Mouse (Mus musculus): ENCODE measurements around the gene Gm49321. TPM values are rescaled to one million over a fixed set of nuclear protein-coding genes. Genes with fewer than 3 reads are reported as not detected.

Gene Gm49321
- polyA plus RNA-seq, 1 experiment from 2014 or later = 14.8 TPM

DNA sequence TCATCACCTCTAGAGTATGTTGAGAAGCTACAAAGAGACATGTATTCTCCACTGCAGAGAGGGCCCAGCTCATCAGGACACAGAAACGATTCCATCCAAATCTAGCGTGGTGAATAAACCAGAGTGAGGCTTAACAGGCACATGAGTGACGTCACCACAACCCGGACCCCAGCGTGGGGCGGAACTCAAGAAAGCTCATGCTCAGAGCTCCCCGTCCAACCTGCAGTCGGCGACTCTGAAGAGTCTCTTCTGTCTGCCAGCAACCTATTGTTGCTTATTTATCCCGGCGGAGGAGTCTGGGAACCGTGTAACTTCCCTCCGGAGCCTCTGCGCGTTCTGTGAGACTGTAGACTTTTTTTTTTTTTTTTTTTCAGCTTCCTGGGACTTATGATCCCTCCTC, 15.4 kb downstream of the Gm49321 start:
- ATAC-seq (ENCODE audit: insufficient number of reproducible peaks, low FRiP score, low TSS enrichment, low read depth) = no peak
- Histone ChIP-seq H3K9ac (no peak overlapping the region), H3K9me3 (no peaks in the 10 kb centered on the region), H3K4me2 (peak overlapping the region; percentile 48), H3K36me3 (peaks cover under 1% of the 10 kb centered on the region; the same call in 1 of the 2 replicates), H3K27me3 (no peaks in the 10 kb centered on the region), H3K4me3 (peak overlapping the region; percentile 32), H3K4me1 (peaks cover 19% of the 10 kb centered on the region), H3K27ac (no peak overlapping the region)
- WGBS = 5% methylated on average over 15 of the region's 15 CpGs

DNA sequence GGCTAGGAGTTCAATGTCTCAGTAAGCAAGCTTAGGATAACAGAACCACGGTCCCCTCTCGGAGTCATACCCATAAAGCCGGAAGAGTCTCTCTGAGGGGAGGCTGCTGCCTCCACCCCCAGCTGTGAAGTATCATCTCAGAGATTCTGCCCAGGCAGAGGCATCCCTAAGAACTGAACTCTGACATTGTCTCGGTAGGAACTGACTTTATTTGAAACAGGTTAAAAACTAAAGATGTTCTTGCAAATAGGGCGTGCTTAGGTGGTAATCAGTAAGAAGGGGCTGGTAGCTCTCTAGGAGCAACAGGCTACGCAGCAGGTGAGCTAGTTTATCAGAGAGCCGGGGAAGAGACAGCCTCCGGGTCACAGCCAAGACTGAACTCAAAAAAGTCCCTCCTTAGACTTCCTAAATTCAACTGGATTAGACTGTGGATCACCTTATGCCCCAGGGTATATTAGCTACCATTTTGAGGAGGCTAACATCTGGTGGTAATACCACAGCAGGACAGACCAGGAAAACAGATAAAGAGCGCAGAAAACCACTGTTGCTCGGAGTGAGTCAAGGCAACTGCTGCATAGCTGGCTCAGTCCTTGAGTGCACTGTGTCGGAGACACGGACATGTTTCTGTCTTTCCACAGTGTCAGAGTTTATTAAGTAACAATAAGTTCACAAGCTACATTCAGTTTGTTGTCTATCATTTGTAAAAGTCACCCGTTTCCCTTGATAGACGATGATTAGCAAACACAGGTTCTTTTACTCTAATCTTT, 16.1 kb downstream of the Gm49321 start:
- 44% methylated on average over 14 of the region's 14 CpGs for whole genome bisulfite sequencing
- no peak overlapping the region for H3K27ac ChIP-seq
- no peak for ATAC-seq (ENCODE audit: insufficient number of reproducible peaks, low FRiP score, low TSS enrichment, low read depth)
- H3K9ac ChIP-seq = no peak overlapping the region
- H3K4me1 ChIP-seq = peaks cover 19% of the 10 kb centered on the region
- H3K27me3 ChIP-seq = no peaks in the 10 kb centered on the region
- no peaks in the 10 kb centered on the region for H3K36me3 ChIP-seq
- H3K4me2 ChIP-seq = peak overlapping the region; percentile 48
- peak overlapping the region; percentile 32 for H3K4me3 ChIP-seq
- H3K9me3 ChIP-seq = no peaks in the 10 kb centered on the region

DNA sequence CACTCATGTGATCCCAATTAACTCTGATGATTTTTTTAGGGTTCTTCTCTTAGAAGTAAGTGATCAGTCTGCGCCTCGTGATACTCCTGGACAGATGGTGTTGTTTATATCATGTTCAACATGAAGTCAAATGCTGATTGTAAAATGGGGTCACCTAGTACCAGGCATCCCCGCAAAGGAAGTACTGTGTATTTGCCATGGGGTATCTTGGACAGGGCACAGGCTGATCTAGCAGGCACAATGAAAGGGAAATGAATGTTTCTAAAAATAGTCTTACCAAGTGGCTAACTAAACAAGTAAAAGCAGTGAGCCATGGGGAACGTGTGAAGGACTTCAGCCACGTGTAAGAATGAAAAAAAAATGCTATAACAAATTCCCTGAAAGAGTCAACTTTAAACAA, 17.3 kb downstream of the Gm49321 start:
- H3K9me3 ChIP-seq = no peaks in the 10 kb centered on the region
- no peak overlapping the region for H3K9ac ChIP-seq
- H3K4me1 ChIP-seq = peaks cover 14% of the 10 kb centered on the region
- H3K27ac ChIP-seq = no peak overlapping the region
- ATAC-seq (ENCODE audit: insufficient number of reproducible peaks, low FRiP score, low TSS enrichment, low read depth) = no peak
- H3K27me3 ChIP-seq = no peaks in the 10 kb centered on the region
- no peaks in the 10 kb centered on the region for H3K36me3 ChIP-seq
- H3K4me2 ChIP-seq = no peak overlapping the region
- 64% methylated on average over 5 of the region's 5 CpGs for WGBS
- no peak overlapping the region for H3K4me3 ChIP-seq

DNA sequence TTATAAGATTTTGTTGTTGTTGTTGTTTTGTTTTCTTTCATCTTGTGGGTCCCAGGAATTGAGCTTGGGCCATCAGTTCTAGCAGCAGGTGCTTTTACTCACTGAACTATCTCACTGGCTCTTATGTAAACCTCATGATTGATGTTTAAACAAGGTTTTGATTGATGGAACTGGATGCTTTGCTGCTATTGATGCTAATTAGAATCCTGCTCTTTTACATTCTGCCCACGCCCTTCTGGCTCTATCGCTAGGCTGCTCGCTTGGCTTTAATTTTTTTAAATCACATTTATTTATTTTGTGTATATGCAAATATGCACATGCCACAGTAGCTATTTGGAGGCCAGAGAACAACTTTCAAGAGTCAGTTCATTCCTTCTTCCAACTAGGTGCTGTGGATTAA, 20.2 kb downstream of the Gm49321 start:
- Histone ChIP-seq H3K27me3 (no peaks in the 10 kb centered on the region), H3K9ac (no peak overlapping the region), H3K36me3 (no peaks in the 10 kb centered on the region), H3K4me1 (peaks cover 11% of the 10 kb centered on the region; the same call in 1 of the 2 replicates), H3K27ac (no peak overlapping the region), H3K4me3 (no peak overlapping the region), H3K9me3 (no peaks in the 10 kb centered on the region), H3K4me2 (no peak overlapping the region)
- no peak for ATAC-seq (ENCODE audit: insufficient number of reproducible peaks, low FRiP score, low TSS enrichment, low read depth)
- WGBS = 85% methylated on average over 3 of the region's 3 CpGs

DNA sequence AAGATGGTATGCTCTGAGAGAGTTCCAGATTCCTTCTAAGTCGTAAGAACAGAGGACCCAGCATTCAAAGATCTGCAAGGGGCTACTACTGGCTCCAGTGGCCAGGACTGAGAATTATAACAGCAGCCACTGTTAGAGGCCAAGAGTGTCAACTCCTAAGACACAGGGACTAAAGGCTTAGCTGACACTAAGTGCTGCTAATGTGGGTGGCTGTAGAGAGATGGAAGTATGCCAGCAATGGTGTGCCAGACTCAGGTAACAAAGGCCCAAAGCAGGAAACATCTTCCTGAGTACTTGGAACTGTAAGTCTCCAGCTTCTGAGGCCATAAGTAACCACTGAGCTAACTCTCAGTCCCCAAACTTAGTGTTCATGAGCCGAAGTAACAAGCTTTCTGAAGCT, 21.4 kb downstream of the Gm49321 start:
- WGBS = 79% methylated on average over 2 of the region's 2 CpGs
- no peak overlapping the region for H3K4me2 ChIP-seq
- no peak for ATAC-seq (ENCODE audit: insufficient number of reproducible peaks, low FRiP score, low TSS enrichment, low read depth)

DNA sequence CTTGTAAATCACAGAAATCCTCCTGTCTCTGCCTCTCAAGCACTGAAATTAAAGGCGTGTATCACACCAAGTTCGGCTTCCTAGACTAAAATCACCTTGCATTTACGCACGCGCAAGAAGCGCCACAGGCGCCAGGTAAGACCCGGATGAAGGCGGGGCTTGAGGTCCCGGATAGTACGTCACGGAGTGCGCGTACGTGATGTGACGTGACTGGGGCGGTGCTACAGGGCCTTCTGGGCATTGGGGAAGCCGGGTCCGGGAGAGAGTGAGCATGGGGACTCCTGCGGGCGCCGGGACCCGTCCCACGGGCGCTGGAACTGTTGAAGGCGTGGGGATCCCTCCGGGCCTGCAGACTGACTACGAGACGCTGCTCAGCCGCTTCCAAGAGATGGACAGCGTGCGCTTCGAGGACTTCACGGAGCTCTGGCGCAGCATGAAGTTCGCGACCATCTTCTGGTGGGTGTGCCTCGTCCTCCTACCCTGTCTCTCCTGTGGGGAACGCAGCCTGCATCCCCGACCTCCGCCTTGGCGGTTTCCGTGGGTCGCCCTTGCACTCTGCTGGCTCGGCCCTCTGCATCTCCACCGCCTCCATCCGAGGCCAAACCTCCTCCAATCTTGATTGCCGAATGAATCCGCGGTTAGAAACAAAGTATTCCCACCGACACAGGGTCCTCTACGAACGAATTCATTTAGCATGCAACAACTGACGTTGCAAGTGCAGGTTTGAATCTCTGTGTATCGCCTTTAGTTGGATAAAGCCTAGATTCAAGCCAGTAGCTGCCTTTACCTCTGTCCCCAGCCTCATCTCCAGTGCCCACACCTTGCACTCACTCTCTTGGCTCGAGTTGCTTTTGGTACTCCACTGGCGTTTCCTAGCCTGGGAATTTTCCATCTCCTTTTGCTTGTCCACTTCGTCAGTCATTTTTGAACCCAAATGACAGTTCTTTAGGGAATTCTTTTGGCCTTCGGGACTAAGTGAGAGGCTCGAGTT, 27.1 kb downstream of the Gm49321 start, which contains the start of gene Snapc1:
Gene Snapc1 (plus strand): TSS at position 191 of the 991 bp plus-strand sequence.
- H3K4me1 ChIP-seq = peaks cover 8% of the 10 kb centered on the region
- peak within 1 kb of the TSS; percentile 87 for H3K4me3 ChIP-seq
- peak within 1 kb of the TSS; percentile 70 for H3K9ac ChIP-seq
- peak within 1 kb of the TSS; percentile 83 for H3K27ac ChIP-seq
- H3K36me3 ChIP-seq = peaks cover 20% of the 10 kb centered on the region
- ATAC-seq (ENCODE audit: insufficient number of reproducible peaks, low FRiP score, low TSS enrichment, low read depth) = peak; percentile 99
- no peaks in the 10 kb centered on the region for H3K9me3 ChIP-seq
- H3K4me2 ChIP-seq = peak within 1 kb of the TSS; percentile 62
- H3K27me3 ChIP-seq = no peaks in the 10 kb centered on the region
- under 1% methylated on average over 60 of the region's 60 CpGs for WGBS

More for the DNA sequence above, 21.4 kb downstream of the Gm49321 start:
- no peak overlapping the region for H3K27ac ChIP-seq
- H3K9me3 ChIP-seq = no peaks in the 10 kb centered on the region
- H3K27me3 ChIP-seq = no peaks in the 10 kb centered on the region
- H3K9ac ChIP-seq = no peak overlapping the region
- no peaks in the 10 kb centered on the region for H3K4me1 ChIP-seq
- no peak overlapping the region for H3K4me3 ChIP-seq
- no peaks in the 10 kb centered on the region for H3K36me3 ChIP-seq

DNA sequence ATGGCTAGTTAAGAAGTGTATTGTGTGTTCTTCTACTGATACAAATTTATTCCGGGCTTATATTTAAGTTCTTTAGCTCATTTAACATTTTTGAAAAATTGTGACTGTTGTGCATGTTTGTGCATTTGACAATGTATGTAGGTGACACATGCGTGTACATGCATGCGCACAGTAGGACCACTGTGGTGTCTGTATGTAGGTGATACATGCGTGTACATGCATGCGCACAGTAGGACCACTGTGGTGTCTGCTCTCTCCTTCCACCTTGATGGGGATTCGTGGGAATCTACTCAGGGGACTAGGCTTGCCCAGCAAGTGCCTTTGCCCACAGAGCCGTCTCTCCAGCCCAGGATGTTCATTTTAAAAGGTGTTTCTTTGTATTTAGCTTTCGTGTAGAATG, 31.7 kb downstream of the Gm49321 start:
- peaks cover 52% of the 10 kb centered on the region for H3K36me3 ChIP-seq
- no peaks in the 10 kb centered on the region for H3K9me3 ChIP-seq
- WGBS = 97% methylated on average over 8 of the region's 8 CpGs
- no peaks in the 10 kb centered on the region for H3K27me3 ChIP-seq
- no peak overlapping the region for H3K9ac ChIP-seq
- H3K27ac ChIP-seq = no peak overlapping the region
- no peak overlapping the region for H3K4me3 ChIP-seq
- ATAC-seq (ENCODE audit: insufficient number of reproducible peaks, low FRiP score, low TSS enrichment, low read depth) = no peak
- no peak overlapping the region for H3K4me2 ChIP-seq
- H3K4me1 ChIP-seq = peaks cover 8% of the 10 kb centered on the region

DNA sequence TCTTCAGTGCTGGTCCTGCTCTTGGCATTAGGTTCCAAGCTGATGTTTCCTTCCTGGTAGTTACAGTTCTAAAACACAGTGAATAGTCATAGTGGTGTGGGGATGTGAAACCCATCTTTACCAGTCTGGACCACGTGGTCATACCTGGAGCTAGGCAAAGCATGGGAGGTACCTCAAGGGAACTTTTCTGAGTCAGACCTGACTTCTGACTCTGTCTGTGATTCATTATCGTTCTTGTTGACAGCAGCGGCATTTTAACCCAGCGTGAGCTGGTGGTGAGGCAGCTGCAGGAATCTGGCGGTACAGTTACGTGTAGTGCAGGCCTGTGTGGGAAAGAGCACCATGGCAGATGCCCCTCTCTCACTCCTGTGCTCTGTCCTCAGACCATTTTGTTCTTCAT, 37.1 kb downstream of the Gm49321 start:
- no peaks in the 10 kb centered on the region for H3K4me1 ChIP-seq
- WGBS = 90% methylated on average over 6 of the region's 6 CpGs
- H3K9ac ChIP-seq = no peak overlapping the region
- H3K27me3 ChIP-seq = no peaks in the 10 kb centered on the region
- no peak overlapping the region for H3K4me2 ChIP-seq
- H3K27ac ChIP-seq = no peak overlapping the region
- no peak overlapping the region for H3K4me3 ChIP-seq
- ATAC-seq (ENCODE audit: insufficient number of reproducible peaks, low FRiP score, low TSS enrichment, low read depth) = no peak
- H3K36me3 ChIP-seq = peaks cover 78% of the 10 kb centered on the region
- no peaks in the 10 kb centered on the region for H3K9me3 ChIP-seq

DNA sequence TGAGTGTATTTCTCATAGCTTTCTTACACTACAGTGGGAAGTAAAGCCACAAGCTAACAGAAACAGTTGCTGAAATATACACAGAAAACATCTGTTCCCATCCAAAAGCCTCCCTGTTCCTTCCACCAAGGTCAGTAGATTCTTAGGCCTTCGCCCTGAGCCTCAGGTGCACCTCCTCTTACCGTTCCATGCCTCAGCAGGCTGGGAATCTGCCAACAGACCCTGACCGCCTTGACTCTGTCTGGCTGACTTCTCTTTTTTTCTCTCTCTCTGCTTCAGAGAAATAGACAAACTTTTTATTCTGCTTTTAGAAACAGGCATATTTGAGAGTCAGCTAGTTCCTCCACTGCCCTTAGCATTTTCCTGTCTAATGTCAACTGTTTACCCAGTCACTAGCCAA, 40.7 kb downstream of the Gm49321 start:
- Histone ChIP-seq H3K27ac (no peak overlapping the region), H3K4me2 (no peak overlapping the region), H3K4me3 (no peak overlapping the region), H3K4me1 (no peaks in the 10 kb centered on the region), H3K36me3 (peaks cover 70% of the 10 kb centered on the region), H3K9me3 (no peaks in the 10 kb centered on the region), H3K9ac (no peak overlapping the region), H3K27me3 (no peaks in the 10 kb centered on the region)
- WGBS = 92% methylated on average over 3 of the region's 3 CpGs
- no peak for ATAC-seq (ENCODE audit: insufficient number of reproducible peaks, low FRiP score, low TSS enrichment, low read depth)

DNA sequence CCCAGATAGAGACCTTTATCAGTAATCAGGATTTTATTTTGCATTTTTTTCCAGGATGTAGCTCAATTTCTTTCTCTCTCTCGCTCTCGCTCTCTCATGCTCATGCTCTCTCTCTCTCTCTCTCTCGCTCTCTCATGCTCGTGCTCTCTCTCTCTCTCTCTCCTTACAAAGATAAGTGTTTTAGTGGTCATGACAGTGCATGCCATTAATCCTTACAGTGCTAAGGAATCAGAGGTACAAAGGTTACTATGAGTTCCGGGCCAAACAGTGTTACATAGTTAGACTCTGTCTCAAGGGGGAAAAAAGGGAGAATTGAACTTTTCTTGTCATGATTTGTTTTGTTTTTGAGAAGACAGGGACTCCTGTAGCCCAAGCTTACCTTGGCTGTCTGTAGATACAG, 42.2 kb downstream of the Gm49321 start:
- Histone ChIP-seq H3K9ac (no peak overlapping the region), H3K4me2 (no peak overlapping the region), H3K4me1 (no peaks in the 10 kb centered on the region), H3K36me3 (peaks cover 71% of the 10 kb centered on the region), H3K9me3 (no peaks in the 10 kb centered on the region), H3K27me3 (no peaks in the 10 kb centered on the region), H3K4me3 (no peak overlapping the region), H3K27ac (no peak overlapping the region)
- WGBS = 93% methylated on average over 5 of the region's 5 CpGs
- no peak for ATAC-seq (ENCODE audit: insufficient number of reproducible peaks, low FRiP score, low TSS enrichment, low read depth)

DNA sequence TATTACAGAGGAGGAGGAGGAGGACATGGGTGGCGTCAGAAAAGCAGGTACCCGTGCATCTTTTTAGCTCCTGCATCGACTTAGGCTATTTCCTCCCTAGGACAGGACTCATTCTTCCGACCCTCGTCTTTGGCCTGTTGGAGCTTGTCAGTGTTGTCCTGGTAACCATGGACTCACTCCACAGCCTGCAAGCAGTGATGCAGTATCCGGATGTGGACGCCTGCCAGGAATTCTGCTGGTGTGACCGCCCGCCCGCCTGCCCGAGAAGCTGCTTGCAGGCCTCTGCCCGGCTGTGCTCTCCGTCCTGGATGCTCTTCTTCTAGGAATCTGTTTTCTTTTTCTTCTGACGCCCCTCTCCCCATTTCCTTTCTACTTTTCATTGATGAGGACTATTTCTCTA, 45.1 kb downstream of the Gm49321 start:
- Histone ChIP-seq H3K9me3 (no peaks in the 10 kb centered on the region), H3K27ac (no peak overlapping the region), H3K9ac (no peak overlapping the region), H3K4me3 (no peak overlapping the region), H3K4me2 (no peak overlapping the region), H3K4me1 (no peaks in the 10 kb centered on the region), H3K36me3 (peaks cover 68% of the 10 kb centered on the region), H3K27me3 (no peaks in the 10 kb centered on the region)
- ATAC-seq (ENCODE audit: insufficient number of reproducible peaks, low FRiP score, low TSS enrichment, low read depth) = no peak
- 67% methylated on average over 14 of the region's 14 CpGs for WGBS

DNA sequence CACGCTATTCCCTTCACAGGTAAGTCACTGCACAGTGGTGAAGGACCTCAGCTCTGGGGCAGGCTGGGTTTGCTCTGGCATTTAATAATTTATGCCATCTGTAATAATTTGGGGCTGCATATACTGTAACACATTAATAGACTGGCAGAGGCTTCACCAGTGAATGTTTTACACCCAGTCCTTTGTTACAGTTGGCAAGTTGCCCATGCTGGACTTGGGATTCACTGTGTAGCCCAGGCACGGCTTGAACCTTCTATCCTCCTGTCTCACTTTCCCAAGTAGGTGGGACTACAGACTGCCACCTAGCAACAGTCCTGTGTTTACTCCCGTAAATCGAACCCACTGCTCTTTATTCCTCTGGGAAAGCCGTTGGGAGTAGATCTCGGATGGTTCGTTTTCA, 48.8 kb downstream of the Gm49321 start:
- no peaks in the 10 kb centered on the region for H3K4me1 ChIP-seq
- H3K27ac ChIP-seq = no peak overlapping the region
- no peaks in the 10 kb centered on the region for H3K9me3 ChIP-seq
- H3K4me3 ChIP-seq = no peak overlapping the region
- H3K27me3 ChIP-seq = no peaks in the 10 kb centered on the region
- H3K9ac ChIP-seq = no peak overlapping the region
- ATAC-seq (ENCODE audit: insufficient number of reproducible peaks, low FRiP score, low TSS enrichment, low read depth) = no peak
- H3K36me3 ChIP-seq = peaks cover 37% of the 10 kb centered on the region
- WGBS = 82% methylated on average over 7 of the region's 7 CpGs
- H3K4me2 ChIP-seq = no peak overlapping the region
